Mouse (Mus musculus) right cerebral cortex, postnatal 4 days (tissue): ENCODE measurements at regions not wholly inside any gene's neighbourhood (a gene's known extent, or its start where the extent isn't known, plus 50 kb on each side); places are given as distances from the start of the nearest gene placed in this dataset.

Experiments used
- DNase-seq: peaks from one replicate; pipeline ENCODE4 v3.0.0-alpha.2; 2022

GRCm38 (mm10) chr12:26532823-26533640 lies 64.0 kb downstream of the Cmpk2 start:
- peak; percentile 91 for DNase-seq

- DNase-seq, result no peak
Observed at GRCm38 (mm10) chr12:26532076-26532475, 63.1 kb downstream of the Cmpk2 start.
